Mouse (Mus musculus) heart, embryonic 16.5 days (tissue): ENCODE measurements at regions not wholly inside any gene's neighbourhood (a gene's known extent, or its start where the extent isn't known, plus 50 kb on each side); places are given as distances from the start of the nearest gene placed in this dataset. TPM values are rescaled to one million over a fixed set of nuclear protein-coding genes. Genes with fewer than 3 reads are reported as not detected.

ENCODE experiments used
- ATAC-seq: fragments of 200-750 bp; cut with Nextera tagmentation; replicated peaks from 2 replicates; pipeline ENCODE4 v1.8.0; 2017; ENCODE audit warnings: moderate number of reproducible peaks; ENCODE audit not compliant: insufficient read depth, low FRiP score; ENCODE audit errors: extremely low read depth
- H3K27ac ChIP-seq: fragments of 300-500 bp; sonication (generic); 2 replicates; pipeline ENCODE4 v1.5.1; 2014; ENCODE audit warnings: mild to moderate bottlenecking, low read length, control low read depth, moderate library complexity
- H3K27me3 ChIP-seq: fragments of 300-500 bp; sonication (generic); 2 replicates; pipeline ENCODE4 v1.6.1; 2014; ENCODE audit warnings: low read length, mixed read lengths; ENCODE audit not compliant: control insufficient read depth, insufficient read depth
- H3K36me3 ChIP-seq: fragments of 300-500 bp; sonication (generic); 2 replicates; pipeline ENCODE4 v1.6.1; 2014; ENCODE audit not compliant: control insufficient read depth, insufficient read depth
- H3K4me1 ChIP-seq: fragments of 300-500 bp; sonication (generic); 2 replicates; pipeline ENCODE4 v1.6.1; 2014; ENCODE audit warnings: low read length, mixed read lengths; ENCODE audit not compliant: control insufficient read depth, insufficient read depth
- H3K4me2 ChIP-seq: fragments of 300-500 bp; sonication (generic); 2 replicates; pipeline ENCODE4 v1.6.1; 2014; ENCODE audit warnings: low read depth, mild to moderate bottlenecking, control low read depth, low read length
- H3K4me3 ChIP-seq: fragments of 300-500 bp; sonication (generic); 2 replicates; pipeline ENCODE4 v1.5.1; 2014; ENCODE audit warnings: mild to moderate bottlenecking, control low read depth, low read length
- H3K9ac ChIP-seq: fragments of 300-500 bp; sonication (generic); 2 replicates; pipeline ENCODE4 v1.6.1; 2014; ENCODE audit warnings: low read length, control low read depth
- H3K9me3 ChIP-seq: fragments of 300-500 bp; sonication (generic); replicated peaks from 2 replicates; pipeline ENCODE4 v1.6.1; 2016; ENCODE audit warnings: low read length; ENCODE audit not compliant: control insufficient read depth
- WGBS: fragments of 180-500 bp; shearing (Covaris S2); extraction: QIAGEN DNeasy Blood & Tissue Kit; methylation state at CpG from one replicate; pipeline ENCODE4 v1.1.7; 2014; 5-methylcytosine and 5-hydroxymethylcytosine counted together
- microRNA-seq: library from miRNA; unstranded; fragments of <30 nt; microRNA quantifications from one replicate; pipeline ENCODE4, GENCODE M21; 2017

DNA sequence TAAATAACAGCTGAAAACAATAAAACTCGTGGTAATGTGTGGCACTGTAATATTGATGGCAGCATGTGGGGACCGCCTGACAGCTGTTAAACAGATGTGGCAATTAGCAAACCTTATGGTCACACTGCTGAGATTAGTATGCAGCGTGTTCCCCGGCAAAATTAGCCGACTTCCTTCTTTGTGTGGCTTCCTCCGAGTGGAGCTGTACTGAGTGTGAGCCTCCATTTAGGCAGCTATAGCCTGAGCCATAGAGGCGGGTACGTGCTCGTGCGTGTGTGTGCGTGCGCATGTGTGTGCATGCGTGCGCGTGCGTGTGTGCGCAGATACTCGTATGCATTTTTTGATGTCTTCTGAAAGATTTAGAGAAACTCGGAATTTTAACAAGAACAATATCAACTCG lies 53.4 kb upstream of the Zfp64 start:
- no peaks in the 10 kb centered on the region for H3K9me3 ChIP-seq
- no peaks in the 10 kb centered on the region for H3K27me3 ChIP-seq
- no peak overlapping the region for H3K4me2 ChIP-seq
- no peak overlapping the region for H3K4me3 ChIP-seq
- H3K4me1 ChIP-seq, result no peaks in the 10 kb centered on the region
- WGBS, result 71% methylated on average over 20 of the region's 20 CpGs
- H3K9ac ChIP-seq, result no peak overlapping the region
- no peak for ATAC-seq
- peak overlapping the region; percentile 37; the same call in 1 of the 2 replicates for H3K27ac ChIP-seq
- H3K36me3 ChIP-seq, result no peaks in the 10 kb centered on the region

DNA sequence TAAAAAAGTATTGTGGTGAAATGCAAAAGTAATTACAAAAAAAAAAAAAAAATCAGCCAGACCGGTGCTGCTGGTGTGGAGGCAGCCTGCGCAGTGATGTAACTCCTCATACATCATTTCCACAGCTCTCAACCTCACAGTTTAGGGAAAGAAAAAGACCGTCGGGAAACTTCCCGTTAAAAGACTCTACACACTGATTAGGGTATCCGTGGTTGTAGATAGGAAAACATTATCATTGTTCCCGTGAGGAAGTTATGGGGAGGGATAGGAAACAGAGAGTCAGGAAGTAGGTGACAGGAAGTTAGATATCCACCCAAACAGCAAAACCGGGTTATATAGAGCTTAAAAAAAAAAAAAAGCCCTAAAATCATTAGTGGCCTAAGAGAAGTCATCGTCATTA lies 52.9 kb upstream of the Zfp64 start:
- no peak overlapping the region for H3K4me3 ChIP-seq
- H3K9me3 ChIP-seq, result no peaks in the 10 kb centered on the region
- no peak overlapping the region for H3K9ac ChIP-seq
- no peaks in the 10 kb centered on the region for H3K27me3 ChIP-seq
- no peak; the same call in 1 of the 2 replicates for ATAC-seq
- no peaks in the 10 kb centered on the region for H3K36me3 ChIP-seq
- WGBS, result 43% methylated on average over 9 of the region's 9 CpGs
- no peak overlapping the region for H3K4me2 ChIP-seq
- H3K4me1 ChIP-seq, result no peaks in the 10 kb centered on the region
- no peak overlapping the region; the same call in 1 of the 2 replicates for H3K27ac ChIP-seq

DNA sequence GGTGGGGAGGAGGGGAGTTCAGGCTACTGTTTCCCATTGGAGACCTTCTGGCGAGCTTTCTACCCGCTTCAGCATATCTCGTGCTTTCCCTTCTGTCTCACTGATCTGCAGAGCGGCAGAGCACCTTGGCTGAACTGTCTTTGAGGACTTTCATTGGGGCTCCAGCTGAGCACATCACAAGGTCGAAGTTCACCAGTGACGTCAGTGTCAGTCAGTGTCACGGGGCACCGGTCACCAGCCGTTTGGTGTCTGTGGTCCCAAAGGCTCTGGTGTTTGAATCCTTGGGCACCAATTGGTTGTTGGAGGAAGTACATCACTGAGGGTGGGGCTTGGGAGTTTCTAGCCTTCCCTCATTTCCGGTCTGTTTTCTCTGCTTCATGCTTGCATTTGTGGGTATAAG lies 51.2 kb upstream of the Zfp64 start:
- Histone ChIP-seq H3K9ac (no peak overlapping the region), H3K36me3 (no peaks in the 10 kb centered on the region), H3K4me2 (no peak overlapping the region), H3K4me3 (no peak overlapping the region), H3K27ac (no peak overlapping the region), H3K27me3 (no peaks in the 10 kb centered on the region), H3K4me1 (no peaks in the 10 kb centered on the region), H3K9me3 (0 out of 2 replicates have a peak, but pooled peaks cover 2% of the 10 kb centered on the region)
- 85% methylated on average over 10 of the region's 10 CpGs for WGBS
- no peak for ATAC-seq

DNA sequence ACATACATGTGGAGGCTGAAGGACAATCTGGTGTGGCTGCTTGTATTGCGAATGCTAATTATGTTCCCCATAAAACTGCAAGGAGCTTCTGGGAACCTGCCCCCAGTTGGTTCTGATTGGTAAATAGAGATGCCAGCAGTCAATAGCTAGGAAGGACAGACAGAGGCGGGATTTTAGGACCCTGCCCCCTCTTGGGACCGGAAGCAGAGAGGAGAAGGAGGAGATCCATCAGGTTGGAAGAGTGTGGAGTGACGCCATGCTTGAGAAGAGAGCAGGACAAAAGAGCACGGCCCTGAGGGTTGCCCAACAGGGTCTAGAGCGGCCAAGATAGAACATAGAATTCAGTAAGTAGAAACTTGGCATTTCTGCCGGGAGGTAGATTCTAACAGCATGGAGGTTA lies 50.4 kb upstream of the Zfp64 start:
- no peak for ATAC-seq
- Histone ChIP-seq H3K27me3 (no peaks in the 10 kb centered on the region), H3K9me3 (0 out of 2 replicates have a peak, but pooled peaks cover 2% of the 10 kb centered on the region), H3K4me3 (no peak overlapping the region), H3K4me1 (no peaks in the 10 kb centered on the region), H3K9ac (no peak overlapping the region), H3K36me3 (no peaks in the 10 kb centered on the region), H3K27ac (no peak overlapping the region), H3K4me2 (no peak overlapping the region)
- 82% methylated on average over 7 of the region's 7 CpGs for WGBS

Small RNAs in the stretch of these regions (microRNA-seq; reads per million reads assigned to microRNA genes)
- not detected for gene Gm26469
